Mouse (Mus musculus) heart, postnatal 10 days (tissue): Measurements from ENCODE around the gene Zfp449. TPM values are rescaled to one million over a fixed set of nuclear protein-coding genes. Genes with fewer than 3 reads are reported as not detected.
"Not testable (repeated sequence)": the region's sequence is repeated elsewhere in the genome, so short reads cannot be mapped to it uniquely, and the experiment has no call there.

ENCODE experiments used
- DNase-seq, 2 experiments: peaks; one replicate each; pipeline ENCODE4 v3.0.0; 2021
- intact Hi-C: fragments of 180-260 bp; cut with DNase I; formaldehyde crosslinking; loops from one replicate; pipeline ENCODE4 v1.15.1; 2025
- total RNA-seq, 2 experiments: library from RNA; stranded (reverse); gene quantifications; 2 replicates each; pipeline ENCODE4 v1.2.3; 2021

Zfp449 gene
- total RNA-seq = 1 to 10 TPM; 5.5 to 6.5 TPM

GRCm38 (mm10) chrX:56346176-56346931, at the start of gene Zfp449:
Zfp449 (plus strand) TSS chrX:56346400.
- intact Hi-C loops = loop anchor here (5.0 kb wide), 1 partner anchor 141 kb away; no protein-coding TSS in a partner anchor
- peak; percentile 84 to 86 for DNase-seq

GRCm38 (mm10) chrX:56307597-56307996, 38.6 kb upstream of the Zfp449 start:
- no peak for DNase-seq
- intact Hi-C loops = no loop called here

- intact Hi-C loops = no loop called here
- no peak for DNase-seq
Observed at GRCm38 (mm10) chrX:56312813-56313212, 33.4 kb upstream of the Zfp449 start.

GRCm38 (mm10) chrX:56322096-56322495, 24.1 kb upstream of the Zfp449 start:
- intact Hi-C loops = no loop called here
- no peak for DNase-seq

- intact Hi-C loops = no loop called here
- no peak for DNase-seq
Observed at GRCm38 (mm10) chrX:56322731-56323130, 23.5 kb upstream of the Zfp449 start.

- intact Hi-C loops = no loop called here
- no peak for DNase-seq
Observed at GRCm38 (mm10) chrX:56332046-56332445, 14.2 kb upstream of the Zfp449 start.

GRCm38 (mm10) chrX:56340305-56340704, 5.9 kb upstream of the Zfp449 start:
- intact Hi-C loops = loop anchor here (5.0 kb wide), 1 partner anchor 68 kb away; no protein-coding TSS in a partner anchor
- DNase-seq = peak; percentile 16 to 35

GRCm38 (mm10) chrX:56342921-56343320, 3.3 kb upstream of the Zfp449 start:
- DNase-seq = no peak
- intact Hi-C loops = loop anchor here (5.0 kb wide), 1 partner anchor 71 kb away; no protein-coding TSS in a partner anchor

GRCm38 (mm10) chrX:56346932-56347253, 693 bp downstream of the Zfp449 start:
- DNase-seq = peak; percentile 74 to 76
- intact Hi-C loops = loop anchor here (5.0 kb wide), 1 partner anchor 140 kb away; no protein-coding TSS in a partner anchor

- intact Hi-C loops = not testable (repeated sequence)
- DNase-seq = peak; percentile 27 to 28
Observed at GRCm38 (mm10) chrX:56374431-56375128, 28.4 kb downstream of the Zfp449 start, which contains the start of gene Smim10l2a. Smim10l2a (plus strand) TSS chrX:56374586.

GRCm38 (mm10) chrX:56380852-56381251, 34.7 kb downstream of the Zfp449 start:
- DNase-seq = peak; percentile 2 to 18
- intact Hi-C loops = no loop called here

GRCm38 (mm10) chrX:56384142-56384541, 37.9 kb downstream of the Zfp449 start:
- DNase-seq = peak; percentile 6 to 9
- intact Hi-C loops = no loop called here

- no peak for DNase-seq
- intact Hi-C loops = no loop called here
Observed at GRCm38 (mm10) chrX:56404646-56405045, 58.4 kb downstream of the Zfp449 start.

- intact Hi-C loops = no loop called here
- DNase-seq = no peak
Observed at GRCm38 (mm10) chrX:56405482-56405881, 59.3 kb downstream of the Zfp449 start.

- intact Hi-C loops = no loop called here
- no peak for DNase-seq
Observed at GRCm38 (mm10) chrX:56406128-56406527, 59.9 kb downstream of the Zfp449 start.

Other genes with a start within 250 kb of the Zfp449 start
- 1 to 10 TPM in 1 of 2 experiments, under 1 TPM in 1; 0.53 to 1.1 TPM for gene 3830403N18Rik, start 209.8 kb upstream of the Zfp449 start, total RNA-seq
- gene Gm773, start 133.5 kb upstream of the Zfp449 start, total RNA-seq = not detected
- under 1 TPM; 0.42 to 0.45 TPM for gene Smim10l2a, start 28.2 kb downstream of the Zfp449 start, total RNA-seq
- under 1 TPM in 1 of 2 experiments, not detected in 1; 0.93 TPM for gene Gm2174, start 101.6 kb downstream of the Zfp449 start, total RNA-seq
- 10 to 100 TPM; 15.1 to 15.3 TPM for gene Ints6l, start 108.5 kb downstream of the Zfp449 start, total RNA-seq
- not detected for gene Gm10477, start 178.3 kb downstream of the Zfp449 start, total RNA-seq
- gene Gm648, start 203.2 kb downstream of the Zfp449 start, total RNA-seq = not detected